Mouse (Mus musculus): Measurements from ENCODE around the gene Kcnj5. TPM values are rescaled to one million over a fixed set of nuclear protein-coding genes. Genes with fewer than 3 reads are reported as not detected.

The Kcnj5 gene
- polyA plus RNA-seq, 1 experiment from 2014 or later: 0.13 TPM

DNA sequence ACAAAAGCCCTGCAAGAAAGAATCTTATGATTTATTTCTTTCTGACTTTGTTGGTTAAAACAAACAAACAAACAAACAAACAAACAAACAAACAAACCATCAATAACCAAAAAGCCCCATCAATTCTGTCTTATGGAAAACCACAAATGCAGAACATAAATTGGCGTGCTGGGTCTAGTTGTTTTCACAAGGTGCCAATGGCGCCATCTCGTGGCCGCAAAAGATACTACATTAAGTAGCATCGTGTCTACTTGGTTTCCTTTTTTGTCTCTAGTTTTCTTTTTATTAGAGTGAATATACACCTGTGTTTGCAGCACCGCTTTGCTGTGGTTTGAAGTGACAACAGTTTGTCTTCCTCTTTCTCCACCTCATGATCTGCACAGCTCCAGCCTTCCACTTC lies 6.2 kb upstream of the Kcnj5 start:
- no peaks in the 10 kb centered on the region for H3K9me3 ChIP-seq
- ATAC-seq (ENCODE audit: low read depth): no peak
- peaks cover 31% of the 10 kb centered on the region for H3K27me3 ChIP-seq
- no peak overlapping the region for H3K4me2 ChIP-seq
- WGBS: 2% methylated on average over 6 of the region's 6 CpGs
- H3K36me3 ChIP-seq: no peaks in the 10 kb centered on the region
- H3K27ac ChIP-seq (replicated peaks): no peak overlapping the region
- peaks cover 8% of the 10 kb centered on the region for H3K4me1 ChIP-seq (replicated peaks)
- H3K4me3 ChIP-seq: no peak overlapping the region
- H3K9ac ChIP-seq: no peak overlapping the region

- peaks cover 41% of the 10 kb centered on the region for H3K27me3 ChIP-seq
- ATAC-seq (ENCODE audit: low read depth): no peak
- no peaks in the 10 kb centered on the region for H3K36me3 ChIP-seq
- no peak overlapping the region for H3K27ac ChIP-seq (replicated peaks)
- H3K4me1 ChIP-seq (replicated peaks): peaks cover 14% of the 10 kb centered on the region
- H3K4me3 ChIP-seq: no peak overlapping the region
- H3K9ac ChIP-seq: no peak overlapping the region
- H3K4me2 ChIP-seq: no peak overlapping the region
- 90% methylated on average over 10 of the region's 10 CpGs for WGBS
- no peaks in the 10 kb centered on the region for H3K9me3 ChIP-seq
Measured at GRCm38 (mm10) chr9:32349344-32349743, 5.2 kb upstream of the Kcnj5 start.

GRCm38 (mm10) chr9:32348096-32348495 lies 3.9 kb upstream of the Kcnj5 start:
- H3K9ac ChIP-seq: no peak overlapping the region
- H3K36me3 ChIP-seq: no peaks in the 10 kb centered on the region
- peaks cover 26% of the 10 kb centered on the region for H3K4me1 ChIP-seq (replicated peaks)
- H3K27me3 ChIP-seq: peaks cover 53% of the 10 kb centered on the region
- no peak overlapping the region for H3K27ac ChIP-seq (replicated peaks)
- no peak overlapping the region for H3K4me3 ChIP-seq
- H3K4me2 ChIP-seq: no peak overlapping the region
- no peak for ATAC-seq (ENCODE audit: low read depth)
- H3K9me3 ChIP-seq: no peaks in the 10 kb centered on the region
- WGBS: 65% methylated on average over 8 of the region's 8 CpGs

DNA sequence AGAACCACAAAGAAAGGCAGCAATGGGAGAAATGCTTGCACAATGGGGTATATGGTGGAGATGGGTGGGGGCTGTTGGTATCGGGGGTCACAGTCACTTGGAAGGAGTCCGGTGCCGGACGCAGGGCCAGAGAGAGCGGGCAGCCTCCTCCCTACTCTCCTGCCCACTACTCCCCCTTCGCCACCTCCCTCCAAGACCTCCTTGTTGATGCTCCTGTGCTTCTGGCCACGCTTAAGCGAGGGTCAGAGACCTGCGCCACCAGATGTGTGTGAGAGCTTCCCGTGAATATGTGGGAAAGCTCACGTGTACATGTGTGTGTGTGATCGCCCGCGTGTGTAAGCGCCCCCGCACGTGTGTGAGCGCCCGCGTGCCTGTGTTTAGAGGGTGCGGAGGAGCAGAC lies 339 bp upstream of the Kcnj5 start:
- Histone ChIP-seq H3K4me2 (peak overlapping the region; percentile 65), H3K9ac (peak overlapping the region; percentile 65), H3K4me3 (peak overlapping the region; percentile 38), H3K4me1 (replicated peaks) (peaks cover 17% of the 10 kb centered on the region), H3K9me3 (no peaks in the 10 kb centered on the region), H3K27me3 (peaks cover 60% of the 10 kb centered on the region), H3K36me3 (no peaks in the 10 kb centered on the region), H3K27ac (replicated peaks) (no peak overlapping the region)
- 3% methylated on average over 21 of the region's 21 CpGs for WGBS
- ATAC-seq (ENCODE audit: low read depth): peak; percentile 42

DNA sequence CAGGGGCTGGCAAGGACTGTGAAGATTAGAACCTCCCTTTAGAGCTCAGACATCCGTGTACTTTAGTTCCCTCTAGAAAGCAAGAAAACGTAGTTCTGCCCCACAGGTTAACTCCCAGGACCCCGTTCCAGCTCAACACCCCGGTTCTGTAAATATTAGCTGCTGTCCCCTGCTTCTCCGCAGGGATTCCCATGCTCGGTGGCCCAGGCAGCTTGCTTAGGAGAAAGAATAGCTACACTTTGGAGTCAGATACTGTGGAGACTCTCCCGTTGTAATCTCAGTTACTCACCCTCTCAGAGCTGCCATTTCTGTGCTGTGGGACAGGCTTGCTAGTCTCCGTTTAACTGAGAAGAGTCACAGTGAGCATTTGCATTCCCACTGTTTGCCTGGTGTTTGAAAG lies 1.2 kb downstream of the Kcnj5 start:
- H3K4me2 ChIP-seq: 0 out of 2 replicates have a peak overlapping the region, but pooled peaks have one; percentile 65

DNA sequence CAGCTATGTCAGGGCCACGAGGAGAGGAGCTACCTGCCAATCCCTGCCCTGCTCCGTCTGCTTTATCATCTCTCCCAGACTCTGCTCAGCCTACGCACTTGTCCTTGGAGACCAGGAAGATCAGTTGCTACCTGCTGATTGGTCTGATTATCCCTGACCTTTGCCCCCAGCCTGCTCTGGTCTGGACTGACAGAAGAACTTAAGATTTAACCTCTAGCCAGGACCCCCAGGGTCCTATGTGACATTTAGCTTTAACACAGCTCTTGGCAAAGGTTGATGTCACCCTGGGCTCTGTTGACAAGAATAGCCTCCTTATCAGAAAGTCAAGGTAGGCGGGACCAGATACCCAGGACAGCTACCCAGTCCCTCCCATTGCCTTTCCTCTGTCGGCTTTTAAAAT lies 3.3 kb downstream of the Kcnj5 start:
- no peak overlapping the region for H3K4me2 ChIP-seq
- H3K9ac ChIP-seq: no peak overlapping the region
- peaks cover 17% of the 10 kb centered on the region for H3K4me1 ChIP-seq (replicated peaks)
- H3K4me3 ChIP-seq: no peak overlapping the region
- H3K36me3 ChIP-seq: no peaks in the 10 kb centered on the region
- no peak overlapping the region for H3K27ac ChIP-seq (replicated peaks)
- ATAC-seq (ENCODE audit: low read depth): no peak
- peaks cover 45% of the 10 kb centered on the region for H3K27me3 ChIP-seq
- H3K9me3 ChIP-seq: no peaks in the 10 kb centered on the region
- 72% methylated on average over 5 of the region's 5 CpGs for WGBS

More for the DNA sequence above, 1.2 kb downstream of the Kcnj5 start:
- no peaks in the 10 kb centered on the region for H3K36me3 ChIP-seq
- H3K9me3 ChIP-seq: no peaks in the 10 kb centered on the region
- no peak overlapping the region for H3K27ac ChIP-seq (replicated peaks)
- no peak overlapping the region for H3K4me3 ChIP-seq
- WGBS: 21% methylated on average over 8 of the region's 8 CpGs
- peaks cover 60% of the 10 kb centered on the region for H3K27me3 ChIP-seq
- no peak for ATAC-seq (ENCODE audit: low read depth)
- peaks cover 17% of the 10 kb centered on the region for H3K4me1 ChIP-seq (replicated peaks)
- H3K9ac ChIP-seq: no peak overlapping the region

DNA sequence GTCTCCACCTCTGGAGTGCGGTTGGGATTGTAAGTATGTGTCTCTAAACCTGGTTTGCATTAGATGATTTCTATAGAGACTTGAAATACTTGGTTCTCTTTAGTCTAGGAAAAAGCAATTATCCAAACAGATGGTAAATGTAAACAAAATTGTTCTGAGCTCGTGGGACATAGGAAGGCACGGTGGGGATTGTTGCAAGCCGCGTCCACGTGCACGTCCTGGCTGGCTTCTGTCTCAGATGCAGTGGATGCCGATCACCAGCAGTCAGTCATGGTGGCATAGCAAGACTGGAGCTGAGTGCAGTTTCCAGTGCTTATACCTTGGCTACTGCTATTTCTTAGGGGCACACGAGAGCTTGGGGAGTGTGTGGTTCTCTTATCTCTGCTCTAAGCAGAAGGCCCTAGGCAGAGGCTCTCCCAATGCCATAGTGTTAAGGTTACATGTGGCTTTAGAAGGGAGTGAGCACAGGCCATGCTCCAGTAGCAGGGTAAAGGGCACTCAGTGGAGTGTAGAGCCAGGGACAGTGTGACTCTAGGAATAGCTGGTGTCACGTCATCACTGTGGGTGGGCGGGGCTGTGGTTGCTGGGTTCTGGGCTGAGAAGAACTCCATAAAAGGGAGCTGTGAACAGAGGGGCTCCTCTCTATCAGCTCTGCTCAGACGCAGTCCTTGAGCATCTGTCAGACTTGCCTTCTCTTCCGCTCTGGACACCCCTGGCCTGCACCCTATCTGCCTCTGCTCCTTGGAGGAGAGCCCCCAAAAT lies 8.6 kb downstream of the Kcnj5 start:
- no peak overlapping the region for H3K9ac ChIP-seq
- WGBS: 82% methylated on average over 13 of the region's 13 CpGs
- H3K4me2 ChIP-seq: no peak overlapping the region
- no peaks in the 10 kb centered on the region for H3K4me1 ChIP-seq (replicated peaks)
- no peaks in the 10 kb centered on the region for H3K36me3 ChIP-seq
- no peak for ATAC-seq (ENCODE audit: low read depth)
- H3K4me3 ChIP-seq: no peak overlapping the region
- no peaks in the 10 kb centered on the region for H3K27me3 ChIP-seq
- H3K9me3 ChIP-seq: no peaks in the 10 kb centered on the region
- no peak overlapping the region for H3K27ac ChIP-seq (replicated peaks)

GRCm38 (mm10) chr9:32331162-32331561 lies 13.0 kb downstream of the Kcnj5 start:
- no peak overlapping the region for H3K27ac ChIP-seq (replicated peaks)
- H3K9ac ChIP-seq: no peak overlapping the region
- H3K9me3 ChIP-seq: no peaks in the 10 kb centered on the region
- no peaks in the 10 kb centered on the region for H3K27me3 ChIP-seq
- WGBS: 82% methylated on average over 5 of the region's 5 CpGs
- H3K4me2 ChIP-seq: no peak overlapping the region
- H3K36me3 ChIP-seq: no peaks in the 10 kb centered on the region
- no peak for ATAC-seq (ENCODE audit: low read depth)
- H3K4me3 ChIP-seq: no peak overlapping the region
- no peaks in the 10 kb centered on the region for H3K4me1 ChIP-seq (replicated peaks)

DNA sequence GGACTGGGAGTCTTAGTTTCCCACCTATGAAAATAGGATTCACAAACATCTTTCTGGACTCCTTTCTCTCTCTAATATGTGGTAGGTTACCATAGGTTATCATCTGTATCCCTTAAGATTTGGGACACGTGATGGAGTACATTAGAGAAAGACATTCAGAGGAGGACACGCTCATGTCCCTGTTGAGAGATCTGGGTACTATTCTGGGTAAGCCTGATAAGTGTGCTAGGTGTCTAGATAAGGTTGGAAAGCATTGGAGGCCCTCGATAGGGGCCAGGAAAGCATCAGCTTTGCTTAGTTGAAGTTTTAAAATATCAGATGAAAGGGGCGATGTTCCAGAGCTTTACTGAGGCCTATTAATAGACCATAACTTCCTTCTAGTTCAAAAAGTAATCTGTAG lies 15.4 kb downstream of the Kcnj5 start:
- H3K9ac ChIP-seq: no peak overlapping the region
- no peak overlapping the region for H3K27ac ChIP-seq (replicated peaks)
- H3K4me2 ChIP-seq: no peak overlapping the region
- ATAC-seq (ENCODE audit: low read depth): no peak
- no peaks in the 10 kb centered on the region for H3K36me3 ChIP-seq
- no peaks in the 10 kb centered on the region for H3K27me3 ChIP-seq
- H3K9me3 ChIP-seq: no peaks in the 10 kb centered on the region
- no peak overlapping the region for H3K4me3 ChIP-seq
- H3K4me1 ChIP-seq (replicated peaks): no peaks in the 10 kb centered on the region
- 94% methylated on average over 4 of the region's 4 CpGs for WGBS

GRCm38 (mm10) chr9:32323610-32324009 lies 20.5 kb downstream of the Kcnj5 start:
- Histone ChIP-seq H3K27ac (replicated peaks) (no peak overlapping the region), H3K9ac (no peak overlapping the region), H3K4me2 (no peak overlapping the region), H3K36me3 (no peaks in the 10 kb centered on the region), H3K9me3 (no peaks in the 10 kb centered on the region), H3K27me3 (no peaks in the 10 kb centered on the region), H3K4me3 (no peak overlapping the region), H3K4me1 (replicated peaks) (no peaks in the 10 kb centered on the region)
- ATAC-seq (ENCODE audit: low read depth): no peak
- WGBS: 58% methylated on average over 7 of the region's 7 CpGs

DNA sequence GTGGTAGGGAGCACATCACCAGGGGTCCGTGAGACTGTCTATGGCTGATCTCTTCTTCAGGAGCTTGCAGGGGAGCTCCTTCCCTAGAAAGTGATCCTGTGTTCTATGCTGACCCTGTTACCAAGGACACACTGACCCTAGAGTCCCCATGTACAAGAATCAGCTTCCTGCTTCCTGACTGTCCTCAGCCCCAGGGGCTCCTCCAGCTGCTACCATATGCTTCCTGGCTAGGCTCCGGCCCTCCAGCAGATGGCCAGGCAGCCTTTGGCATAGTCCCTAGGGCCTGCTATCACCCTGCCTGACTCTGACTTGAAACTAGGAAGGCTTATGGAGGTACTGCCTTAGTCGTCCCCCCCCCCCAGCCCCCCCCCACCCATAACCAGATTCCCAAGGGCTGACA lies 24.0 kb downstream of the Kcnj5 start:
- no peaks in the 10 kb centered on the region for H3K36me3 ChIP-seq
- no peak overlapping the region for H3K4me3 ChIP-seq
- no peak overlapping the region for H3K4me2 ChIP-seq
- no peaks in the 10 kb centered on the region for H3K27me3 ChIP-seq
- no peak for ATAC-seq (ENCODE audit: low read depth)
- no peaks in the 10 kb centered on the region for H3K9me3 ChIP-seq
- no peak overlapping the region for H3K27ac ChIP-seq (replicated peaks)
- no peak overlapping the region for H3K9ac ChIP-seq
- 46% methylated on average over 3 of the region's 3 CpGs for WGBS
- no peaks in the 10 kb centered on the region for H3K4me1 ChIP-seq (replicated peaks)

GRCm38 (mm10) chr9:32315999-32316398 lies 28.2 kb downstream of the Kcnj5 start:
- Histone ChIP-seq H3K4me2 (no peak overlapping the region), H3K4me1 (replicated peaks) (peaks cover 18% of the 10 kb centered on the region), H3K4me3 (no peak overlapping the region), H3K9me3 (no peaks in the 10 kb centered on the region), H3K27ac (replicated peaks) (no peak overlapping the region), H3K9ac (no peak overlapping the region), H3K36me3 (no peaks in the 10 kb centered on the region), H3K27me3 (no peaks in the 10 kb centered on the region)
- ATAC-seq (ENCODE audit: low read depth): no peak
- WGBS: 85% methylated on average over 3 of the region's 3 CpGs

DNA sequence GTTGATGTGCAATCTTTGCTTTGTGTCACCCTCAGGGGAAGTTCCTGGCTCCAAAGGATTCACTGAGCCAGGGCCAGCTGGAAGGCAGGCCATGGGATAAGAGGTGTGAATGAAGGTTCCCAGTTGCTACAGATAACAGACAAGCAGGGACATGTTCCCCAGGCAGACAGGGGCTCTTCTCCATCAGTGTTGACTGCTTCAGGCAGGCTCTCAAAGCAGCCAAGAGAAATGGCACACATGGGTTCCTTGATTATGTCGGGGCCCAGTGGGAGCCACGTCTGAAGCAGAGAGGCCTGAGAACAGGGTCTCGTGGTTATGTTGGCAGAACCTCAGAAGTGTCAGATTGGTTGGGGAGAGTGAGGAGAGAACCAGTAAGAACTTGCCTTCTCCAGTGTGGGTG lies 30.1 kb downstream of the Kcnj5 start:
- no peak for ATAC-seq (ENCODE audit: low read depth)
- 80% methylated on average over 3 of the region's 3 CpGs for WGBS

More for the DNA sequence above, 30.1 kb downstream of the Kcnj5 start:
- Histone ChIP-seq H3K4me3 (no peak overlapping the region), H3K36me3 (no peaks in the 10 kb centered on the region), H3K4me2 (no peak overlapping the region), H3K9ac (no peak overlapping the region), H3K27me3 (no peaks in the 10 kb centered on the region), H3K4me1 (replicated peaks) (peaks cover 18% of the 10 kb centered on the region), H3K9me3 (no peaks in the 10 kb centered on the region), H3K27ac (replicated peaks) (no peak overlapping the region)

All from neural tube, embryonic 13.5 days (tissue).